Mouse (Mus musculus) embryonic fibroblast, embryonic 13.5 days (primary cell): ENCODE results near the gene Agt. TPM values are rescaled to one million over a fixed set of nuclear protein-coding genes. Genes with fewer than 3 reads are reported as not detected.
A peak's percentile ranks its signal among the peaks of the same experiment; 100 is the strongest.

Experiments used
- H3K27ac ChIP-seq: 2 replicates; pipeline ENCODE4 v1.5.1; 2012; ENCODE audit warnings: low read length, control low read depth, inconsistent platforms; ENCODE audit not compliant: insufficient read depth
- H3K4me1 ChIP-seq: 2 replicates; pipeline ENCODE4 v1.6.1; 2011; ENCODE audit warnings: low read length; ENCODE audit not compliant: control insufficient read depth, insufficient read depth
- H3K4me3 ChIP-seq: 2 replicates; pipeline ENCODE4 v1.5.1; 2011; ENCODE audit warnings: mild to moderate bottlenecking, control low read depth, low read length; ENCODE audit not compliant: insufficient read depth
- CTCF ChIP-seq: IDR thresholded peaks from 2 replicates; pipeline ENCODE4 v1.5.1; 2011; ENCODE audit warnings: mild to moderate bottlenecking, control low read depth, low read length, moderate library complexity, borderline replicate concordance; ENCODE audit not compliant: insufficient read depth
- POLR2A ChIP-seq: IDR thresholded peaks from 2 replicates; pipeline ENCODE4 v1.6.1; 2011; ENCODE audit warnings: low read depth, mild to moderate bottlenecking, control low read depth, low read length, moderate library complexity
- polyA plus RNA-seq: library from polyadenylated mRNA; stranded (reverse); fragments of >200 nt; gene quantifications from 2 replicates; pipeline ENCODE4 v1.2.4, GENCODE M21; 2011; ENCODE audit warnings: low read depth; ENCODE audit not compliant: missing spikeins, insufficient read length

The Agt gene
- polyA plus RNA-seq, 1 experiment: not detected

DNA sequence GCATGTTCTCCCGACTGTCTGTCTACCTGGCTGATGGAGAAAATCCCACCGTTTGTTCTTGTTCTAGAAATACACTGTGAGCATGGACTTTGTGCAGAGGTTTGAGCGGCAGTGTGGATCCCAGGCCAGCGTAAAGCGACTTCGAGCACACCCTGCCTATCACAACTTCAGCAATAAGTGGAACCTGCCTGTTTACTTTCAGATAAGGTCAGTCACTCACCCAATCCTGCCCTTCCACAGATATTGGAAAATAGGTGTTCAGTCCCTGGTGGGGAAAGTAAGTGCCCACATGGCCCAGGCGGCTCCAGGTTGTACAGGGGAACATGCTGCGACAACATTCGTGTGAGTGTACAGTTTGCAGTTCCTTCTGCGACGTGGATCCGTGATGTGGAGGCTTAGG is 28.6 kb downstream of the Agt start:
- TF ChIP-seq CTCF (no peak), POLR2A (no peak)
- Histone ChIP-seq H3K4me3 (no peak overlapping the region), H3K27ac (no peak overlapping the region), H3K4me1 (no peaks in the 10 kb centered on the region)

DNA sequence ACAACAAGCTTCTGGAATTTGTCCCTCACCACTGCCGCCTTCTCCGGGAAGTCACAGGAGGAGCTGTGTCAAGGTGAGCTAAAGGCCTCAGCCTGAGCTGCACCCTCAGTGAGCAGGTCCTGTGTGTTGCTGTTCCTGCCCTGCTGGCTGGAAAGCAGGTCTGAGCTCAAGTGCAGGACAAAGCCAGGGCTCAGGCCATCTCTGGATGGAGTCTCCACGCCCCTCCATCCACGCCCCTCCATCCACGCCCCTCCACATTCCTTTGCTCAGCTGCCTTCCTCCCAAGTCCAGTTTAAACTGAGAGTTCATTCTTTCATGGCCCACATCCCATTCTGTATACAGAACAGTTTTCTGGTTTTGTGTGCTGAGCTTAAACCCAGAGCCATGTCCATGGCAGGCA is 34.1 kb downstream of the Agt start:
- Histone ChIP-seq H3K4me1 (no peaks in the 10 kb centered on the region), H3K4me3 (no peak overlapping the region), H3K27ac (no peak overlapping the region)
- TF ChIP-seq POLR2A (no peak), CTCF (no peak)

DNA sequence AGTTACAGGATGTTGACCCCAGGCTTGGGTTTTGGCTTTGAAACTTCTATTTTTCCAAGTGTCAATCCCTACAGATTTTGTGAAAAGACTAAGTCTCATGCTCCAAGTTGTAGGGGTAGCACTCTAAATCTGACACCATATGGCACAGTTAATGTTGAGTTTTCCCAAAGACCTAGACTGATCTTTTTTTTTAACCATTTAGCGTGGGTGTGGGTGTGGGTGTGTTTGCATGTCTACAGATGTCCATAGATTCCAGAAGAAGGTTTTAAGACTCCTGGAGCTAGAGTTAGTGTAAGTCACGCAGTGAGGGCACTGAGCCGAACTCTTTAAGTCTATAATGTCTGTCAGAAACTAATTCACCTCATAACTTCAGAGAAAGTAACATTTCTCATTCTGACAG is 36.9 kb downstream of the Agt start:
- TF ChIP-seq CTCF (no peak), POLR2A (no peak)
- H3K27ac ChIP-seq: no peak overlapping the region
- H3K4me1 ChIP-seq: no peaks in the 10 kb centered on the region
- H3K4me3 ChIP-seq: no peak overlapping the region

DNA sequence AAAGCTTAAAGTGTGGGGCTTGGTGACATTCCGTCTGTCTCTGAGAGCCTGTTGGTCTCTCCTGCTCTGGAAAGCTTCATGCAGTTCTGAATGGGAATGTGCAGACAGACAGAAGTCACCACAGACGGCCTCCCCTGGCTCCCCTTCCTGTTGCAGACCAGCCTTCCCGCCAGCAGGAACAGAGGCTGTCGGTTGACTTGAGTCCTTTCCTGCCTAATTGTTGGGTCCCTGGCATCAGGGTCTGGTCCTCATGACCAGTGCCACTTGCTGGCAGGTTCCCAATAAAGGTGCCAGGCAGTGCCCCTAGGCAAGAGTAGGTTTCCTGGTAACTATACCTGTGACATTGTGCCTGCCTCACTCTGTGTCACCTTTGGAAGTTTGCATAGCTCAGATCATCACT is 38.5 kb downstream of the Agt start:
- no peaks in the 10 kb centered on the region for H3K4me1 ChIP-seq
- no peak for TF ChIP-seq POLR2A
- TF ChIP-seq CTCF: no peak

GRCm38 (mm10) chr8:124530556-124530955 is 39.0 kb downstream of the Agt start:
- H3K27ac ChIP-seq: no peak overlapping the region
- TF ChIP-seq POLR2A (no peak), CTCF (no peak)
- no peak overlapping the region for H3K4me3 ChIP-seq
- H3K4me1 ChIP-seq: no peaks in the 10 kb centered on the region

More for the DNA sequence above, 38.5 kb downstream of the Agt start:
- Histone ChIP-seq H3K27ac (no peak overlapping the region), H3K4me3 (no peak overlapping the region)

GRCm38 (mm10) chr8:124530076-124530475 is 39.4 kb downstream of the Agt start:
- no peaks in the 10 kb centered on the region for H3K4me1 ChIP-seq
- TF ChIP-seq POLR2A (no peak), CTCF (no peak)
- H3K4me3 ChIP-seq: no peak overlapping the region
- no peak overlapping the region for H3K27ac ChIP-seq

- H3K27ac ChIP-seq: no peak overlapping the region
- TF ChIP-seq CTCF: no peak
- no peak for TF ChIP-seq POLR2A
- H3K4me3 ChIP-seq: no peak overlapping the region
- H3K4me1 ChIP-seq: peaks cover 3% of the 10 kb centered on the region; the same call in 1 of the 2 replicates
Observed at GRCm38 (mm10) chr8:124526261-124526660, 43.2 kb downstream of the Agt start.

GRCm38 (mm10) chr8:124521946-124522345 is 47.6 kb downstream of the Agt start:
- peak overlapping the region; percentile 89 for H3K4me3 ChIP-seq

GRCm38 (mm10) chr8:124520249-124521080 is 49.0 kb downstream of the Agt start, which contains the start of gene Cog2:
Gene Cog2, plus strand, starts transcription at chr8:124520767.
- TF ChIP-seq CTCF: peak; percentile 80
- peak; percentile 81 for TF ChIP-seq POLR2A
- Histone ChIP-seq H3K4me3 (peak within 1 kb of the TSS; percentile 89), H3K27ac (no peak within 1 kb of the TSS), H3K4me1 (peaks cover 3% of the 10 kb centered on the region; the same call in 1 of the 2 replicates)

More at GRCm38 (mm10) chr8:124521946-124522345, 47.6 kb downstream of the Agt start:
- TF ChIP-seq POLR2A (no peak), CTCF (no peak)
- Histone ChIP-seq H3K27ac (no peak overlapping the region), H3K4me1 (peaks cover 3% of the 10 kb centered on the region; the same call in 1 of the 2 replicates)

GRCm38 (mm10) chr8:124517142-124517541 is 52.4 kb downstream of the Agt start:
- Histone ChIP-seq H3K27ac (no peak overlapping the region), H3K4me3 (no peak overlapping the region), H3K4me1 (peaks cover 3% of the 10 kb centered on the region; the same call in 1 of the 2 replicates)
- TF ChIP-seq POLR2A (no peak), CTCF (no peak)

DNA sequence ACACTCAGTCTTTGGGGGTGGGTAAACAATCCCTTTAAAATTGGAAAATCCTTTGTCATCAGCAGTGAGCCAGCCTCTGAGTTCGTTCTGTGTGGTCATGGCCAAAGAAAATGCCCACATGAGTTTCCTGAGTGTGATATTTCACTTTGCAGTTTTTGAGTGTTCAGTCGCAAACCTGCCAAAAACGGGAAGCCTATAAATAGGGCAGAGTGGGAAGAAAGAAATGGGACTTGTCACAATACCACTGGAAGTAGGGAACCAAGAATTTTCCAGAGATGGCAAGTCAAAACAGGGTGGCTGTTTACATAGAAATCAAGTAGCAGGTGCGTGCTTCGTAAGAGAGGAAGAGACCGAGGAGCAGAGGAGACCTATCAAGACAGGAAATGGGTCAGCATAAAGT is 53.0 kb downstream of the Agt start:
- Histone ChIP-seq H3K27ac (no peak overlapping the region), H3K4me1 (no peaks in the 10 kb centered on the region), H3K4me3 (no peak overlapping the region)
- no peak for TF ChIP-seq CTCF
- TF ChIP-seq POLR2A: no peak
